Mouse (Mus musculus): ENCODE results near the gene Tgfbr1. TPM values are rescaled to one million over a fixed set of nuclear protein-coding genes. Genes with fewer than 3 reads are reported as not detected.

The Tgfbr1 gene
- polyA plus RNA-seq (2012; fragmentation: generic; extraction: Trizol): 2.4 TPM
- long read RNA-seq, experiment 1, partial matches to known transcripts: 1 of 2 reads
- long read RNA-seq, experiment 1, other reads (novel, unspliced or antisense): 1 of 2 reads
- long read RNA-seq, experiment 2, full-length matches to known transcripts: 44 of 55 reads
- long read RNA-seq, experiment 2, partial matches to known transcripts: 8 of 55 reads
- long read RNA-seq, experiment 2, other reads (novel, unspliced or antisense): 3 of 55 reads

DNA sequence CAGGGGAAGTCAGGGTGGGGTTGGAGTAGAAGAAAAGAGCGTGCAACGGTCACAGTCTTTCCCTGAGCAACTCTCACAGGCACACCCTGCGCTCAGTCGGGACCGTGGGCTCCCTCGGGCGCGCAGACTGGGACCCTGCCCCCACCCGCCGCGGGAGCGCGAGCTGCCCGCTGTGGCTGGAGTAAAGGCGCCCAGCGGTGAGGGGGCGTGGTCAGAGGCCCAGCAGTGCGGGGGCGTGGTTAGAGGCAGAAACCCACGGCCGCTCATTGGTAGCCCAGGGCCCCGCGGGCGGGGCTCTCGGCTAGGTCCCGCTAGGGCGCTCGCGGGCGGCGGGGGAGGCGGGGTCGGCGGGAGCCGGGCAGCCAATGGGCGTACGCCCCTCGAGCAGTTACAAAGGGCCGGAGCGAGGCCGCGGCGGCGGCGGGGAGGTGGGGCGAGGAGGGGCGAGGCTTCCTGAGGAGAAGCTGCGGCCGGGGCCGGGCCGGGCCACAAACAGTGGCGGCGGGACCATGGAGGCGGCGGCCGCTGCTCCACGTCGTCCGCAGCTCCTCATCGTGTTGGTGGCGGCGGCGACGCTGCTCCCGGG lies at the start of gene Tgfbr1:
Tgfbr1 (plus strand) TSS at position 420 of the 586 bp plus-strand sequence.
- TF ChIP-seq MYOG (IDR thresholded peaks at IDR 0.05; ENCODE audit: control insufficient read depth, extremely low read depth, insufficient read length) (no peak), MYOD1 (IDR thresholded peaks at IDR 0.05; ENCODE audit: control insufficient read depth, insufficient read length, low read depth) (no peak), CTCF (IDR thresholded peaks at IDR 0.05; ENCODE audit: control insufficient read depth, insufficient read depth, insufficient read length) (no peak), CEBPB (IDR thresholded peaks at IDR 0.05; ENCODE audit: low read depth) (no peak), FOSL1 (IDR thresholded peaks at IDR 0.05; ENCODE audit: insufficient read depth, low read length, poor library complexity, severe bottlenecking) (no peak), MAX (IDR thresholded peaks at IDR 0.05) (no peak)
- Histone ChIP-seq H3K79me3 (ENCODE audit: low read depth) (peaks cover 12% of the 10 kb centered on the region), H3ac (ENCODE audit: control insufficient read depth, insufficient read length, low read depth) (peak within 1 kb of the TSS; percentile 74), H3K79me2 (ENCODE audit: control insufficient read depth, insufficient read depth) (peaks cover 43% of the 10 kb centered on the region), H3K27me3 (ENCODE audit: control insufficient read depth, insufficient read depth, insufficient read length) (peaks cover 13% of the 10 kb centered on the region), H3K4me3 (ENCODE audit: insufficient read depth, poor library complexity, severe bottlenecking) (peak within 1 kb of the TSS; percentile 46), H3K36me3 (ENCODE audit: control insufficient read depth, insufficient read depth) (no peaks in the 10 kb centered on the region)

DNA sequence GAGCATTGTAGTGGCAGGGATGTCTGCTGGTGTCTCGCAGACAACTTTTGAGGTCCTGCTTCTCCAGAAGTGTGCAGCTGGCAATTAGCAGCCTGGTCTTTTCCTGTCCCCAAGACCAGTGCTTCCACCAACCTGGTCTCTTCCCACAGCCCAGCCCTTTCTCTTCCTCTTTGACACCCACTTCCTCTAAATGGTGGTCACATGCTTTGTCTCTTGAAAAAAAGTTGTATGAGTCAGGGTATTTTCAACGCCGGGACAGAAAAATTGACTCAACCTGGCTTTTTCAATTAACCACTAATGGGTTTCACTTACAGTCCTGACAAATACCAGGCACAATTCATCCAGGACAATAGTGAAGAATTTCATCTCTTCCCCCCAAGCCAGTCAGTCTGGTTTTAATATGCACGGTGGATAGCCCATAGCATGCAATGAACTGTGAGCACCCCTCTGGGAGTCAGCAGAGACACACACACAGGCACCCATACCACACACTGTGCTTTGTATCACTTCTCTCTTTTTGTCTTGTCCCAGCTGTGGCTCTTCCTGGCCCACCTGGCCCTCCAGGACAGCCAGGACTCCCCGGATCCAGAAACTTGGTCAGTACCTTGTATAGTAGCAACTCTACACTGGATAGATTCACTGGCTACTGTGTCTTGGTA lies 49.6 kb upstream of the Tgfbr1 start:
- Histone ChIP-seq H3K79me2 (ENCODE audit: control insufficient read depth, insufficient read depth) (no peaks in the 10 kb centered on the region), H3K4me3 (ENCODE audit: insufficient read depth, poor library complexity, severe bottlenecking) (no peak overlapping the region), H3ac (ENCODE audit: control insufficient read depth, insufficient read length, low read depth) (no peak overlapping the region), H3K27me3 (ENCODE audit: control insufficient read depth, insufficient read depth, insufficient read length) (no peaks in the 10 kb centered on the region), H3K79me3 (ENCODE audit: low read depth) (no peaks in the 10 kb centered on the region), H3K36me3 (ENCODE audit: control insufficient read depth, insufficient read depth) (no peaks in the 10 kb centered on the region)
- TF ChIP-seq FOSL1 (IDR thresholded peaks at IDR 0.05; ENCODE audit: insufficient read depth, low read length, poor library complexity, severe bottlenecking): no peak
- TF ChIP-seq USF1 (IDR thresholded peaks at IDR 0.05; ENCODE audit: low read depth): peak; percentile 65
- no peak for TF ChIP-seq MAX (IDR thresholded peaks at IDR 0.05)
- TF ChIP-seq MYOG (IDR thresholded peaks at IDR 0.05; ENCODE audit: control insufficient read depth, extremely low read depth, insufficient read length): no peak
- TF ChIP-seq CTCF (IDR thresholded peaks at IDR 0.05; ENCODE audit: control insufficient read depth, insufficient read depth, insufficient read length): no peak
- TF ChIP-seq CEBPB (IDR thresholded peaks at IDR 0.05; ENCODE audit: low read depth): no peak
- no peak for TF ChIP-seq MYOD1 (IDR thresholded peaks at IDR 0.05; ENCODE audit: control insufficient read depth, insufficient read length, low read depth)

DNA sequence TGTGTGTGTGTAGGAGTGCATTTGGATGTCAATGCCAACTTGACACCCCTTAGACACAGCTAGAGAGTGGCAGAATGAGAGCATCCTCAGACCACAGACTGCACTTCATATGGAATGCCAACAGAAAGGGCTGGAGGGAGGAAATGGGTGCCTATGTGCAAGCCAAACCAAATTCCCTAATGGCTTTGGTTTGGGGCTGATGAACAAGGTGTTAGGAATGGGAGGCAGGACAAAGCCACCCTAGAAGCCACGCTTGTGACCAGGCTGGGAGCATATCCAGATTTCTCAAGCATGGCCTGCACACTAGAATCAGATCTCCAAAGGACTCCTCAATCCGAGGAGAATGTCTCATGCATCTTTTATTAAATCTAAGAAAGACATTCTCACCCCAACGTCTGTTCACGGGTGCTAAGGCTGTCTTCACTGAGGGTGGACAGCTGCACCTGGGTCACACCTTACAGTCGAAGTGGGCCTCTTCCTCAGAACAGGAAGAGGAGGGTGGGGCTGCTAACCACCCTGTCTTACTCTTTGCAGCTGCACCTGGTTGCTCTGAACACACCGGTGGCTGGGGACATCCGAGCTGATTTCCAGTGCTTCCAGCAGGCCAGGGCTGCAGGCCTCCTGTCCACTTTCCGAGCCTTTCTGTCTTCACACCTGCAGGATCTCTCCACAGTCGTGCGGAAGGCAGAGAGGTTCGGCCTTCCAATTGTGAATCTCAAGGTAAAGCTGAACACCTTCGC lies 43.0 kb upstream of the Tgfbr1 start:
- H3K36me3 ChIP-seq (ENCODE audit: control insufficient read depth, insufficient read depth): no peaks in the 10 kb centered on the region
- no peaks in the 10 kb centered on the region for H3K79me3 ChIP-seq (ENCODE audit: low read depth)
- no peak overlapping the region for H3ac ChIP-seq (ENCODE audit: control insufficient read depth, insufficient read length, low read depth)
- H3K79me2 ChIP-seq (ENCODE audit: control insufficient read depth, insufficient read depth): no peaks in the 10 kb centered on the region
- no peak overlapping the region for H3K4me3 ChIP-seq (ENCODE audit: insufficient read depth, poor library complexity, severe bottlenecking)
- no peaks in the 10 kb centered on the region for H3K27me3 ChIP-seq (ENCODE audit: control insufficient read depth, insufficient read depth, insufficient read length)
- TF ChIP-seq FOSL1 (IDR thresholded peaks at IDR 0.05; ENCODE audit: insufficient read depth, low read length, poor library complexity, severe bottlenecking): peak; percentile 33
- TF ChIP-seq USF1 (IDR thresholded peaks at IDR 0.05; ENCODE audit: low read depth): no peak
- peak; percentile 6 for TF ChIP-seq CEBPB (IDR thresholded peaks at IDR 0.05; ENCODE audit: low read depth)
- peak; percentile 75 for TF ChIP-seq MAX (IDR thresholded peaks at IDR 0.05)
- peak; percentile 41 for TF ChIP-seq MYOD1 (IDR thresholded peaks at IDR 0.05; ENCODE audit: control insufficient read depth, insufficient read length, low read depth)

DNA sequence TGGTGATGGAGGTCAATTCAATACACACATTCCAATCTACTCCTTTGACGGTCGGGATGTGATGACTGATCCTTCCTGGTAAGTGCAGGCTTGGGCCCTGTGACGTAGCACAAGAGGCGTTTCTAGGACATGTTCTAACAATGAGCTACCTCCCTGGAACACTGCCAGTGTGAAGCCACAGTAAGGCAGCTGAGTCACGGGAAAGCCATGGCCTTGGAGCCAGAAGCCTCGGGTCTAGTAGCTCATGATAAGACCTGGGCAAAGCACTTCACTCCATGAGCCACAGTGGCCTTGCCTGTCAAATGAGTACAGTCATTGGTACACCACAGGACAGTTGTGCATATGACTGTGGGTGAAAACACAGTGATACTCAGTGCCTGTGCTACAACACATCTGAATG lies 42.2 kb upstream of the Tgfbr1 start:
- TF ChIP-seq MYOD1 (IDR thresholded peaks at IDR 0.05; ENCODE audit: control insufficient read depth, insufficient read length, low read depth) (peak; percentile 66), CTCF (IDR thresholded peaks at IDR 0.05; ENCODE audit: control insufficient read depth, insufficient read depth, insufficient read length) (no peak), USF1 (IDR thresholded peaks at IDR 0.05; ENCODE audit: low read depth) (no peak), MAX (IDR thresholded peaks at IDR 0.05) (peak; percentile 63), FOSL1 (IDR thresholded peaks at IDR 0.05; ENCODE audit: insufficient read depth, low read length, poor library complexity, severe bottlenecking) (peak; percentile 68)
- Histone ChIP-seq H3K27me3 (ENCODE audit: control insufficient read depth, insufficient read depth, insufficient read length) (no peaks in the 10 kb centered on the region), H3K36me3 (ENCODE audit: control insufficient read depth, insufficient read depth) (no peaks in the 10 kb centered on the region), H3K4me3 (ENCODE audit: insufficient read depth, poor library complexity, severe bottlenecking) (no peak overlapping the region), H3ac (ENCODE audit: control insufficient read depth, insufficient read length, low read depth) (no peak overlapping the region), H3K79me3 (ENCODE audit: low read depth) (no peaks in the 10 kb centered on the region), H3K79me2 (ENCODE audit: control insufficient read depth, insufficient read depth) (no peaks in the 10 kb centered on the region)

DNA sequence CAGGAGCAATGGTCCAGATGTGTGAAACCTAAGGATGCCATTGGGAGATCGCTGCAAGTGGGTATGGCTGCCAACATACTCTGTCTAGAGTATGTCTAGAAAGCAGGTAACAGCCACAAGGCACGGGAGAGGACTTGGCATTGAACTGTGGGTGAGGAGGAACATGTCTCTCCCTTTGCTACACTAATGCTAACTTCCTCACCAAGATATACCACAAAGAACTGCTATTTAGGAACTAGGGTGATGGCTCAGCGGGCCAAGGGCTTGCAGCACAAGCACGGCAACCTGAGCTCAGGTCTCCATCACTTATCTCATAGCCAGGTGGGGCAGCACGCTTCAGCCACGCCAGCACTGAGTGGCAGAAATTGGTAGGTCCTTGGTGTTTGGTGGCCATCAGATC lies 41.6 kb upstream of the Tgfbr1 start:
- TF ChIP-seq CTCF (IDR thresholded peaks at IDR 0.05; ENCODE audit: control insufficient read depth, insufficient read depth, insufficient read length) (no peak), MYOD1 (IDR thresholded peaks at IDR 0.05; ENCODE audit: control insufficient read depth, insufficient read length, low read depth) (no peak), FOSL1 (IDR thresholded peaks at IDR 0.05; ENCODE audit: insufficient read depth, low read length, poor library complexity, severe bottlenecking) (no peak), MAX (IDR thresholded peaks at IDR 0.05) (no peak), CEBPB (IDR thresholded peaks at IDR 0.05; ENCODE audit: low read depth) (no peak), USF1 (IDR thresholded peaks at IDR 0.05; ENCODE audit: low read depth) (no peak), MYOG (IDR thresholded peaks at IDR 0.05; ENCODE audit: control insufficient read depth, extremely low read depth, insufficient read length) (no peak)
- no peaks in the 10 kb centered on the region for H3K36me3 ChIP-seq (ENCODE audit: control insufficient read depth, insufficient read depth)
- H3K79me2 ChIP-seq (ENCODE audit: control insufficient read depth, insufficient read depth): no peaks in the 10 kb centered on the region
- H3K79me3 ChIP-seq (ENCODE audit: low read depth): no peaks in the 10 kb centered on the region
- H3K27me3 ChIP-seq (ENCODE audit: control insufficient read depth, insufficient read depth, insufficient read length): no peaks in the 10 kb centered on the region
- H3K4me3 ChIP-seq (ENCODE audit: insufficient read depth, poor library complexity, severe bottlenecking): no peak overlapping the region
- no peak overlapping the region for H3ac ChIP-seq (ENCODE audit: control insufficient read depth, insufficient read length, low read depth)
